Mouse (Mus musculus): Measurements from ENCODE around the gene B3gnt3.

DNA sequence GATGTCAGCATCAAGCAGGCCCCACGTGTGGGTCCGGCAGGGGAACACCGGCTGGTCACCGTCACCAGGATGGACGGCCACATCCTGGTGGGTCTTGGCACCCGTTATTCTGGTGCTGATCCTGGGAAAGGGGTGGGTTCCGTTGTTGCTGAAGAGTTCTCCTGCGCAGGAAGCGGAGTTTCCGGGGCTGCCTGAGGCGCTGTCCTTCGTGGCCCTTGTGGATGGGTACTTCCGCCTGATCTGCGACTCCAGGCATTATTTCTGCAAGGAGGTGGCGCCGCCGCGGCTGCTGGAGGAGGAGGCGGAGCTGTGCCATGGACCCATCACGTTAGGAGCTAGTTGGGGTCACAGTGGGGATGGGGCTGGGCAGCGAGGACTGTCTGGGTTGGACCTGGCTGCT lies 21.1 kb downstream of the B3gnt3 start:
- TF ChIP-seq HCFC1 (IDR thresholded peaks at IDR 0.05; ENCODE audit: borderline replicate concordance, insufficient read depth, low read length) (no peak), ZNF384 (IDR thresholded peaks at IDR 0.05; ENCODE audit: low read depth, low read length) (no peak), MAFK (IDR thresholded peaks at IDR 0.05; ENCODE audit: insufficient read depth, low read depth, low read length) (no peak), CHD2 (IDR thresholded peaks at IDR 0.05; ENCODE audit: low read depth, low read length) (no peak)

Measured in ES-E14 (cell line).